Mouse (Mus musculus) MEL (cell line): ENCODE results near the gene Nuak2. TPM values are rescaled to one million over a fixed set of nuclear protein-coding genes. Genes with fewer than 3 reads are reported as not detected.
A peak's percentile ranks its signal among the peaks of the same experiment; 100 is the strongest.

Source experiments
- DNase-seq: peaks from one replicate; pipeline ENCODE4 v3.0.0; 2011; ENCODE audit warnings: low read depth, low spot score
- H3K27ac ChIP-seq: 2 replicates; pipeline ENCODE4 v1.5.1; 2012; ENCODE audit warnings: low read depth, mild to moderate bottlenecking, control low read depth, low read length, moderate library complexity; ENCODE audit not compliant: control insufficient read depth
- H3K27me3 ChIP-seq, 2 experiments: fragments of 150-350 bp in 1 of 2; sonication (generic) in 1 of 2; 2 replicates each; pipeline ENCODE4 v1.6.1; 2012; ENCODE audit warnings: low read length in 2 of 2, mild to moderate bottlenecking in 2 of 2, improper control_type of control experiment in 1 of 2, moderate library complexity in 1 of 2; ENCODE audit not compliant: insufficient read depth in 2 of 2, control insufficient read depth in 1 of 2
- H3K36me3 ChIP-seq, 2 experiments: 2 replicates each; pipeline ENCODE4 v1.6.1; 2012 to 2014; ENCODE audit warnings: low read length in 2 of 2, improper control_type of control experiment in 1 of 2, inconsistent platforms in 1 of 2, mild to moderate bottlenecking in 1 of 2; ENCODE audit not compliant: insufficient read depth in 2 of 2, control insufficient read depth in 1 of 2
- H3K4me1 ChIP-seq, 2 experiments: fragments of 150-350 bp in 1 of 2; sonication (generic) in 1 of 2; 2 replicates each; pipeline ENCODE4 v1.6.1; 2012; ENCODE audit warnings: low read length in 2 of 2, improper control_type of control experiment in 1 of 2, mild to moderate bottlenecking in 1 of 2; ENCODE audit not compliant: insufficient read depth in 2 of 2, control insufficient read depth in 1 of 2
- H3K4me3 ChIP-seq, 2 experiments: fragments of 150-350 bp in 1 of 2; sonication (generic) in 1 of 2; 2 replicates each; pipeline ENCODE4 v1.5.1; 2012; ENCODE audit warnings: low read depth in 2 of 2, low read length in 2 of 2, mild to moderate bottlenecking in 2 of 2, moderate library complexity in 2 of 2, control low read depth in 1 of 2, improper control_type of control experiment in 1 of 2; ENCODE audit not compliant: control insufficient read depth in 1 of 2, insufficient read depth in 1 of 2
- H3K79me2 ChIP-seq: 2 replicates; pipeline ENCODE4 v1.6.1; 2012; ENCODE audit warnings: mild to moderate bottlenecking, low read length, moderate library complexity; ENCODE audit not compliant: control insufficient read depth, poor library complexity, insufficient read depth
- H3K9ac ChIP-seq: 2 replicates; pipeline ENCODE4 v1.6.1; 2012; ENCODE audit warnings: low read depth, mild to moderate bottlenecking, control low read depth, low read length, moderate library complexity; ENCODE audit not compliant: control insufficient read depth, poor library complexity, severe bottlenecking
- H3K9me3 ChIP-seq: fragments of 150-350 bp; sonication (generic); replicated peaks from 2 replicates; pipeline ENCODE4 v1.6.1; 2012; ENCODE audit warnings: mild to moderate bottlenecking, low read length, improper control_type of control experiment, moderate library complexity; ENCODE audit not compliant: insufficient read depth
- BHLHE40 ChIP-seq: IDR thresholded peaks from 2 replicates; pipeline ENCODE4 v1.6.1; 2012; ENCODE audit warnings: low read depth, mild to moderate bottlenecking, inconsistent platforms, low read length, improper control_type of control experiment, borderline replicate concordance
- CHD1 ChIP-seq: IDR thresholded peaks from 2 replicates; pipeline ENCODE4 v1.6.1; 2012; ENCODE audit warnings: low read depth, mild to moderate bottlenecking, inconsistent platforms, low read length, improper control_type of control experiment
- CTCF ChIP-seq, 3 experiments: IDR thresholded peaks in 2 of 3; conservative IDR thresholded peaks in 1 of 3; 2 replicates each; pipeline ENCODE4 v1.5.1; 2011 to 2012; ENCODE audit warnings: low read length in 3 of 3, low read depth in 2 of 3, mild to moderate bottlenecking in 2 of 3, improper control_type of control experiment in 1 of 3, inconsistent platforms in 1 of 3, mixed read lengths in 1 of 3, moderate library complexity in 1 of 3; ENCODE audit not compliant: control insufficient read depth in 1 of 3, insufficient read depth in 1 of 3, poor library complexity in 1 of 3, severe bottlenecking in 1 of 3
- E2F4 ChIP-seq: IDR thresholded peaks from 2 replicates; pipeline ENCODE4 v1.6.1; 2011; ENCODE audit warnings: low read depth, low read length, improper control_type of control experiment, borderline replicate concordance
- ELF1 ChIP-seq: IDR thresholded peaks from 2 replicates; pipeline ENCODE4 v1.6.1; 2014; ENCODE audit warnings: low read depth, mild to moderate bottlenecking, inconsistent platforms, low read length, improper control_type of control experiment, moderate library complexity
- EP300 ChIP-seq, 2 experiments: IDR thresholded peaks; 2 replicates each; pipeline ENCODE4 v1.6.1; 2011; ENCODE audit warnings: improper control_type of control experiment in 2 of 2, low read length in 2 of 2, low read depth in 1 of 2, mild to moderate bottlenecking in 1 of 2
- ETS1 ChIP-seq: IDR thresholded peaks from 2 replicates; pipeline ENCODE4 v1.6.1; 2012; ENCODE audit warnings: low read depth, mild to moderate bottlenecking, inconsistent platforms, low read length, improper control_type of control experiment, moderate library complexity
- GABPA ChIP-seq: IDR thresholded peaks from 2 replicates; pipeline ENCODE4 v1.6.1; 2012; ENCODE audit warnings: low read depth, mild to moderate bottlenecking, inconsistent platforms, low read length, improper control_type of control experiment, moderate library complexity
- GATA1 ChIP-seq: IDR thresholded peaks from 2 replicates; pipeline ENCODE4 v1.6.1; 2011; ENCODE audit warnings: low read depth, low read length, improper control_type of control experiment
- HCFC1 ChIP-seq: IDR thresholded peaks from 2 replicates; pipeline ENCODE4 v1.6.1; 2012; ENCODE audit warnings: low read depth, mild to moderate bottlenecking, inconsistent platforms, low read length, improper control_type of control experiment, moderate library complexity
- JUND ChIP-seq: IDR thresholded peaks from 2 replicates; pipeline ENCODE4 v1.6.1; 2011; ENCODE audit warnings: low read depth, mild to moderate bottlenecking, improper control_type of control experiment, low read length
- KAT2A ChIP-seq: conservative IDR thresholded peaks from 2 replicates; pipeline ENCODE4 v1.6.1; 2012; ENCODE audit warnings: low read depth, low read length, improper control_type of control experiment, inconsistent platforms
- MAX ChIP-seq: IDR thresholded peaks from 2 replicates; pipeline ENCODE4 v1.6.1; 2011; ENCODE audit warnings: low read length, improper control_type of control experiment
- MAZ ChIP-seq: IDR thresholded peaks from 2 replicates; pipeline ENCODE4 v1.6.1; 2012; ENCODE audit warnings: low read depth, mild to moderate bottlenecking, inconsistent platforms, low read length, improper control_type of control experiment
- MEF2A ChIP-seq: IDR thresholded peaks from 2 replicates; pipeline ENCODE4 v1.6.1; 2014; ENCODE audit warnings: low read depth, mild to moderate bottlenecking, inconsistent platforms, low read length, improper control_type of control experiment; ENCODE audit not compliant: poor library complexity, insufficient replicate concordance, severe bottlenecking; ENCODE audit errors: extremely low read depth
- MXI1 ChIP-seq: IDR thresholded peaks from 2 replicates; pipeline ENCODE4 v1.6.1; 2011; ENCODE audit warnings: mild to moderate bottlenecking, low read depth, low read length, improper control_type of control experiment
- MYC ChIP-seq: IDR thresholded peaks from 2 replicates; pipeline ENCODE4 v1.6.1; 2011; ENCODE audit warnings: low read depth, mild to moderate bottlenecking, low read length, improper control_type of control experiment, moderate library complexity
- NELFE ChIP-seq: IDR thresholded peaks from 2 replicates; pipeline ENCODE4 v1.6.1; 2011; ENCODE audit warnings: low read depth, low read length, improper control_type of control experiment
- NRF1 ChIP-seq: IDR thresholded peaks from 2 replicates; pipeline ENCODE4 v1.6.1; 2014; ENCODE audit warnings: low read depth, mild to moderate bottlenecking, inconsistent platforms, low read length, improper control_type of control experiment, moderate library complexity; ENCODE audit not compliant: poor library complexity, insufficient read depth, severe bottlenecking
- POLR2A ChIP-seq, 2 experiments: IDR thresholded peaks; 2 replicates each; pipeline ENCODE4 v1.6.1; 2011 to 2012; ENCODE audit warnings: low read length in 2 of 2, mild to moderate bottlenecking in 2 of 2, control low read depth in 1 of 2, improper control_type of control experiment in 1 of 2, low read depth in 1 of 2, moderate library complexity in 1 of 2; ENCODE audit not compliant: control insufficient read depth in 1 of 2, insufficient read depth in 1 of 2, poor library complexity in 1 of 2
- POLR2AphosphoS5 ChIP-seq: IDR thresholded peaks from 2 replicates; pipeline ENCODE4 v1.6.1; 2012; ENCODE audit warnings: low read depth, borderline replicate concordance, mild to moderate bottlenecking, inconsistent platforms, low read length, moderate library complexity, mixed read lengths
- RAD21 ChIP-seq: IDR thresholded peaks from 2 replicates; pipeline ENCODE4 v1.6.1; 2011; ENCODE audit warnings: mild to moderate bottlenecking, low read depth, low read length, improper control_type of control experiment
- RCOR1 ChIP-seq: IDR thresholded peaks from 2 replicates; pipeline ENCODE4 v1.6.1; 2012; ENCODE audit warnings: low read depth, mild to moderate bottlenecking, inconsistent platforms, low read length, improper control_type of control experiment
- SIN3A ChIP-seq: IDR thresholded peaks from 2 replicates; pipeline ENCODE4 v1.6.1; 2012; ENCODE audit warnings: low read length, improper control_type of control experiment, inconsistent platforms
- SMC3 ChIP-seq: IDR thresholded peaks from 2 replicates; pipeline ENCODE4 v1.6.1; 2011; ENCODE audit warnings: low read depth, low read length, improper control_type of control experiment
- TAL1 ChIP-seq: IDR thresholded peaks from 2 replicates; pipeline ENCODE4 v1.6.1; 2012; ENCODE audit warnings: mild to moderate bottlenecking, inconsistent platforms, low read length, moderate library complexity, mixed read lengths
- TBP ChIP-seq: IDR thresholded peaks from 2 replicates; pipeline ENCODE4 v1.8.0; 2011; ENCODE audit warnings: low read depth, low read length, improper control_type of control experiment
- TCF12 ChIP-seq: IDR thresholded peaks from 2 replicates; pipeline ENCODE4 v1.6.1; 2014; ENCODE audit warnings: low read depth, mild to moderate bottlenecking, inconsistent platforms, low read length, improper control_type of control experiment, moderate library complexity
- UBTF ChIP-seq: IDR thresholded peaks from 2 replicates; pipeline ENCODE4 v1.6.1; 2012; ENCODE audit warnings: low read depth, mild to moderate bottlenecking, inconsistent platforms, low read length, improper control_type of control experiment, moderate library complexity, borderline replicate concordance; ENCODE audit not compliant: insufficient read depth
- USF1 ChIP-seq: IDR thresholded peaks from 2 replicates; pipeline ENCODE4 v1.6.1; 2014; ENCODE audit warnings: low read depth, mild to moderate bottlenecking, inconsistent platforms, low read length, improper control_type of control experiment, moderate library complexity
- USF2 ChIP-seq, 2 experiments: IDR thresholded peaks; 2 replicates each; pipeline ENCODE4 v1.6.1; 2011 to 2012; ENCODE audit warnings: improper control_type of control experiment in 2 of 2, low read length in 2 of 2, borderline replicate concordance in 1 of 2, inconsistent platforms in 1 of 2, low read depth in 1 of 2, mild to moderate bottlenecking in 1 of 2; ENCODE audit not compliant: insufficient read depth in 1 of 2
- ZC3H11A ChIP-seq: IDR thresholded peaks from 2 replicates; pipeline ENCODE4 v1.6.1; 2012; ENCODE audit warnings: low read depth, mild to moderate bottlenecking, inconsistent platforms, low read length, improper control_type of control experiment
- ZKSCAN1 ChIP-seq: IDR thresholded peaks from 2 replicates; pipeline ENCODE4 v1.6.1; 2012; ENCODE audit warnings: low read depth, mild to moderate bottlenecking, inconsistent platforms, low read length, improper control_type of control experiment, moderate library complexity
- ZMIZ1 ChIP-seq: IDR thresholded peaks from 2 replicates; pipeline ENCODE4 v1.6.1; 2012; ENCODE audit warnings: low read depth, mild to moderate bottlenecking, inconsistent platforms, low read length, improper control_type of control experiment, moderate library complexity
- ZNF384 ChIP-seq: IDR thresholded peaks from 2 replicates; pipeline ENCODE4 v1.6.1; 2012; ENCODE audit warnings: low read depth, mild to moderate bottlenecking, inconsistent platforms, low read length, improper control_type of control experiment
- polyA plus RNA-seq, 2 experiments: library from polyadenylated mRNA; stranded (reverse) in 1 of 2; unstranded in 1 of 2; fragments of >175 nt in 1 of 2; fragments of >200 nt in 1 of 2; gene quantifications; 2 replicates each; pipeline versions ENCODE4 v1.2.1 to v1.2.4; 2012; ENCODE audit warnings: low replicate concordance in 2 of 2, low read depth in 1 of 2; ENCODE audit not compliant: insufficient read length in 2 of 2, insufficient read depth in 1 of 2, missing spikeins in 1 of 2
- total RNA-seq: library from RNA; depleted of rRNA; stranded (reverse); fragments of 300-350 nt; gene quantifications from 2 replicates; pipeline ENCODE4 v1.2.3, GENCODE M21; 2012; rRNA removed

Gene Nuak2
- total RNA-seq (2.8 and 3.2 TPM in 2 replicates), polyA plus RNA-seq (1 to 10 TPM in 1 of 2 experiments, not detected in 1; 3.0 TPM)

DNA sequence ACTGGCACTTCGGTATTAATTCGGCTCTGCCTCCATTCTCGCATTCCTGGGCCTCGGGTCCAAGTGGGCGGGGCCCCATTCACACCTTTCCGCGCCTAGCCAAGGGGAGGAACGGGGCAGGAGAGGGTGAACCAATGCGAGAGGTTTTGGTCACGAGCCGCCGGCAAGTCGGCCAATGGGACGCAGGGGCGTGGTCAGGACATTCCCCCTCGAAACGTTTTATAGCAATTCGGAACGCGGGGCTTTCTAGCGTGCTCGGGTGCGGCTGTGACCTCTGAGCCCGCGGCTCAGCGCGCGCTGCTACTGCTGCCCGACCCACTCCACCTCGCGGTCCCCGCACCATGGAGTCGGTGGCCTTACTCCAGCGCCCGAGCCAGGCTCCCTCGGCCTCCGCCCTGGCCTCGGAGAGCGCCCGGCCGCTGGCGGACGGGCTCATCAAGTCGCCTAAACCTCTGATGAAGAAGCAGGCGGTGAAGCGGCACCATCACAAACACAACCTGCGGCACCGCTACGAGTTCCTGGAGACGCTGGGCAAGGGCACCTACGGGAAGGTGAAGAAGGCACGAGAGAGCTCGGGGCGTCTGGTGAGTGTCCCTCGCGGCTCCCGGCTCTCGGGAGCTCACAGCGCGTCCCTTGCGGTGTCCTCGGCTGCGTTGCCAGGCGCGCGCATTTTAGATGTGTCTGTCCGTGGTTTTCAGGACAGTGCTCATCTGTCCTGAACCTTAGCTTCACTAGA is at the start of gene Nuak2:
Nuak2 (plus strand) TSS at position 238 of the 736 bp plus-strand sequence.
- Histone ChIP-seq H3K79me2 (0 out of 2 replicates have a peak, but pooled peaks cover 2% of the 10 kb centered on the region), H3K27me3 (no peaks in the 10 kb centered on the region), H3K9me3 (no peaks in the 10 kb centered on the region), H3K4me1 (peaks cover 19 to 51% of the 10 kb centered on the region in 2 experiments), H3K4me3 (peak within 1 kb of the TSS; percentile 49 to 67), H3K9ac (peak within 1 kb of the TSS; percentile 77), H3K27ac (peak within 1 kb of the TSS; percentile 35), H3K36me3 (peaks cover 0 to 41% of the 10 kb centered on the region in 2 experiments; a peak in 2 of 4 replicates)
- peak; percentile 94 for DNase-seq
- TF ChIP-seq EP300 (IDR thresholded peaks at IDR 0.05; ENCODE audit: low read depth in 1 of 2, low read length in 2 of 2) (no peak), POLR2A (IDR thresholded peaks at IDR 0.05; ENCODE audit: control insufficient read depth in 1 of 2, insufficient read depth in 1 of 2, low read depth in 1 of 2, low read length in 2 of 2, poor library complexity in 1 of 2) (peak in 1 of 2 experiments; percentile 64; a peak in 2 of 4 replicates), TBP (peak; percentile 46; the same call in 1 of the 2 replicates), BHLHE40 (peak; percentile 71), MEF2A (no peak), E2F4 (no peak), TCF12 (no peak), MAZ (peak; percentile 23; the same call in 1 of the 2 replicates), GATA1 (no peak), ZMIZ1 (no peak), TAL1 (no peak), CHD1 (no peak), USF1 (peak; percentile 91), UBTF (no peak), ELF1 (no peak), CTCF (IDR thresholded peaks at IDR 0.05 in 2 of 3, conservative IDR thresholded peaks at IDR 0.05 in 1 of 3; ENCODE audit: control insufficient read depth in 1 of 3, insufficient read depth in 1 of 3, low read depth in 2 of 3, low read length in 3 of 3, poor library complexity in 1 of 3, severe bottlenecking in 1 of 3) (no peak), POLR2AphosphoS5 (no peak), ZKSCAN1 (no peak), RCOR1 (no peak), JUND (no peak), ZC3H11A (no peak), NRF1 (no peak), ETS1 (no peak), NELFE (0 out of 2 replicates have a peak, but pooled peaks have one; percentile 22), ZNF384 (no peak), HCFC1 (no peak), SMC3 (no peak), MYC (no peak), SIN3A (peak; percentile 35), GABPA (no peak), MXI1 (0 out of 2 replicates have a peak, but pooled peaks have one; percentile 25), MAX (peak; percentile 88), USF2 (IDR thresholded peaks at IDR 0.05; ENCODE audit: borderline replicate concordance in 1 of 2, insufficient read depth in 1 of 2, low read depth in 1 of 2, low read length in 2 of 2) (peak in 1 of 2 experiments; percentile 53; a peak in 1 of 4 replicates), KAT2A (no peak), RAD21 (no peak)
